Mouse (Mus musculus): ENCODE results near the gene Spsb4.

DNA sequence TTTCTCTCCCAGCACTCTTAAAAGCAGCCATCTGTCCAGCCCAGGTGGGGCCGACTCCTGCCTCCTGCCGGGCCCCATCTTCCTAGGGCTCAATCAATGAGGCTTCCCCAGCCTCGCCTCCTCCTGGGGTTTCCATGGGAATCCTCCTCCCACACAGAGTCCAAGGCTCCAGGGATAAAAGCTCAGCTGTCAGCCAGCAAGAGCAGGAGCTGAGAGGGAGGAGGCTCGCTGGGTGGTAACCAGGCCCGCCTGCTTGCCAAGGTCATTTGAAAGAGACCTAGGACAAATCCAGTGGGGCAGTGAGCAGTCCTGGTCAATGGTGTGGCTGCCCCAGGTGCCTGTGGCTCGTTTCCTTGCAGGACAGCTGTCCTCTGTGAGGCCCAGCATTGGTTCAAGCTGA is 5.5 kb downstream of the Spsb4 start:
- TF ChIP-seq POLR2A (IDR thresholded peaks at IDR 0.05; ENCODE audit: extremely low read depth, insufficient read depth, low read length): no peak
- no peak for TF ChIP-seq CTCF (IDR thresholded peaks at IDR 0.05; ENCODE audit: low read depth, low read length)
